ENCODE assay signal across 8 mouse cellular contexts in genomic region chr10:41595550-41595949, GRCm38 (mm10).
DNase-seq lines count a peak whose midpoint lies in the region; ATAC-seq and TF ChIP-seq lines count a peak whose summit lies in the region.

No protein-coding gene starts in this region.

- no peak for DNase-seq in heart, embryonic 10.5 days (ENCODE audit: low spot score)
- DNase-seq in heart, postnatal 14 days, result no peak
- DNase-seq in CD8-positive naive resting alpha-beta T cell, adult 2 months (ENCODE audit: low read depth in 2 of 2, low spot score in 2 of 2), result peak; percentile 41 to 68
- DNase-seq in liver, postnatal 0 days, result peak; percentile 48
- DNase-seq in spleen, adult 2 months (ENCODE audit: low read depth in 1 of 2, low spot score in 2 of 2), result peak; percentile 70 to 77
- DNase-seq in right cerebral cortex, postnatal 4 days, result no peak
- no peak for DNase-seq in midbrain, embryonic 10.5 days (ENCODE audit: low spot score)
- DNase-seq in right cerebral cortex, adult 2 months (ENCODE audit: low spot score in 2 of 2), result no peak

- WGBS in heart, embryonic 10.5 days, result 76% methylated on average over 3 of the region's 3 CpGs
- 22% methylated on average over 3 of the region's 3 CpGs for WGBS in liver, postnatal 0 days (ENCODE audit: insufficient replicate concordance)
- WGBS in spleen, adult 2 months, result 12% methylated on average over 3 of the region's 3 CpGs
- WGBS in midbrain, embryonic 10.5 days, result 85% methylated on average over 3 of the region's 3 CpGs

- H3K9ac ChIP-seq in liver, postnatal 0 days (replicated peaks), result 0 out of 2 replicates have a peak overlapping the region, but pooled peaks have one; percentile 47

- ATAC-seq in liver, postnatal 0 days, result peak; percentile 81

- H3K27ac ChIP-seq in heart, embryonic 10.5 days, result peak overlapping the region; percentile 82
- peak overlapping the region; percentile 46 for H3K27ac ChIP-seq in liver, postnatal 0 days (ENCODE audit: low read depth)
- H3K27ac ChIP-seq in spleen, adult 2 months (ENCODE audit: insufficient read depth, low read length), result peak overlapping the region; percentile 86
- H3K27ac ChIP-seq in midbrain, embryonic 10.5 days (replicated peaks), result no peak overlapping the region

- peak overlapping the region; percentile 43; the same call in 1 of the 2 replicates for H3K4me2 ChIP-seq in liver, postnatal 0 days (ENCODE audit: low read depth, low read length)

- peaks cover 30% of the 10 kb centered on the region for H3K4me1 ChIP-seq in heart, embryonic 10.5 days
- peaks cover 22% of the 10 kb centered on the region for H3K4me1 ChIP-seq in liver, postnatal 0 days (ENCODE audit: insufficient read depth)
- peaks cover 18% of the 10 kb centered on the region for H3K4me1 ChIP-seq in spleen, adult 2 months (ENCODE audit: control insufficient read depth, insufficient read depth, insufficient read length)
- H3K4me1 ChIP-seq in midbrain, embryonic 10.5 days, result peaks cover 7% of the 10 kb centered on the region

- intact Hi-C loops in heart, postnatal 14 days (cut with DNase I), result loop anchor here (5.0 kb wide), 1 partner anchor 73 kb away; no protein-coding TSS in a partner anchor

- no peak; the same call in 1 of the 2 replicates for TF ChIP-seq POLR2A in spleen, adult 2 months (IDR thresholded peaks at IDR 0.05; ENCODE audit: low read depth, low read length)

- TF ChIP-seq EP300 in liver, postnatal 0 days (IDR thresholded peaks at IDR 0.05; ENCODE audit: low read depth), result peak; percentile 45; the same call in 1 of the 2 replicates

- no peaks in the 10 kb centered on the region for H3K36me3 ChIP-seq in heart, embryonic 10.5 days
- H3K36me3 ChIP-seq in liver, postnatal 0 days (replicated peaks; ENCODE audit: insufficient read depth, low read length), result no peaks in the 10 kb centered on the region
- H3K36me3 ChIP-seq in spleen, adult 2 months (ENCODE audit: control insufficient read depth, insufficient read depth, low read length), result no peaks in the 10 kb centered on the region
- H3K36me3 ChIP-seq in midbrain, embryonic 10.5 days, result no peaks in the 10 kb centered on the region

- H3K4me3 ChIP-seq in heart, embryonic 10.5 days, result no peak overlapping the region
- no peak overlapping the region for H3K4me3 ChIP-seq in liver, postnatal 0 days (ENCODE audit: low read depth, low read length)
- no peak overlapping the region; the same call in 1 of the 2 replicates for H3K4me3 ChIP-seq in spleen, adult 2 months (ENCODE audit: extremely low read depth, insufficient read depth, insufficient read length)
- H3K4me3 ChIP-seq in midbrain, embryonic 10.5 days, result no peak overlapping the region

- H3K9me3 ChIP-seq in heart, embryonic 10.5 days, result no peaks in the 10 kb centered on the region
- no peaks in the 10 kb centered on the region for H3K9me3 ChIP-seq in liver, postnatal 0 days (ENCODE audit: low read length)
- no peaks in the 10 kb centered on the region for H3K9me3 ChIP-seq in midbrain, embryonic 10.5 days (replicated peaks)

- no peak for TF ChIP-seq CTCF in liver, postnatal 0 days (IDR thresholded peaks at IDR 0.05; ENCODE audit: low read depth)
- TF ChIP-seq CTCF in spleen, adult 2 months (IDR thresholded peaks at IDR 0.05; ENCODE audit: extremely low read depth, insufficient read depth, insufficient read length, insufficient replicate concordance), result no peak

- H3K27me3 ChIP-seq in heart, embryonic 10.5 days (ENCODE audit: insufficient read depth, poor library complexity, severe bottlenecking), result no peaks in the 10 kb centered on the region
- no peaks in the 10 kb centered on the region for H3K27me3 ChIP-seq in liver, postnatal 0 days (ENCODE audit: insufficient read depth, low read length)
- no peaks in the 10 kb centered on the region for H3K27me3 ChIP-seq in spleen, adult 2 months (ENCODE audit: control insufficient read depth, insufficient read depth, low read length)
- no peaks in the 10 kb centered on the region for H3K27me3 ChIP-seq in midbrain, embryonic 10.5 days (ENCODE audit: low read depth, poor library complexity, severe bottlenecking)

Comparison
In these comparisons a context has a peak if more than half of its experiments do, and no peak if none do; other contexts are left out.
1. DNase-seq: peak in CD8-positive naive resting alpha-beta T cell, adult 2 months (2 of 2), liver, postnatal 0 days (single experiment) and spleen, adult 2 months (2 of 2); none in heart, embryonic 10.5 days (single experiment), heart, postnatal 14 days (0 of 2), right cerebral cortex, postnatal 4 days (single experiment), midbrain, embryonic 10.5 days (single experiment) and right cerebral cortex, adult 2 months (0 of 2).